Mouse (Mus musculus): ENCODE measurements around the gene Cldn19. TPM values are rescaled to one million over a fixed set of nuclear protein-coding genes. Genes with fewer than 3 reads are reported as not detected.

Cldn19 gene
- polyA plus RNA-seq, 2 experiments, result not detected

DNA sequence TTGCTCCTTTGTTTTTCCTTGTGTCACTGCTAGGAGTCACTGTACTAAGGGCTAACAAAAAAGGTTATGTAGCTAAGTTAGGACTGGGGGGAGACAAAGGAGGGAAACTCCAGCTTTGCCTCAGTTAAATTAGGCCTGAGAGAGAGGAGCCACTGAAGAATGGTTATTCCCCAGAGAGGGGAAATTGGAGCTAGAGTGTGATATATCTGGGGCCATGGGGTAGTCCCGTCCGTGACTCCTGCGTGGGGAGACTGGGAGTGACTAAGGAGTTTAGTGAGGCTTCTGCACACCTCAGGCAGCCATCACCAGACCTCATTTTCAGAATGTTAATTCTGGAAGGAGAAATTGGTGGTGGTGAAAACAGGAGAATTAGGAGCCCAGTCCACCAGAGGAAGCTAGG is 20.9 kb upstream of the Cldn19 start:
- Histone ChIP-seq H3K4me1 (replicated peaks; ENCODE audit: control insufficient read depth in 2 of 2, insufficient read depth in 2 of 2, low read length in 1 of 2) (peaks cover 7 to 8% of the 10 kb centered on the region in 2 experiments), H3K4me2 (ENCODE audit: low read depth) (peak overlapping the region; percentile 78), H3K27ac (no peak overlapping the region), H3K27me3 (ENCODE audit: control insufficient read depth, insufficient read depth, low read length) (no peaks in the 10 kb centered on the region; the same call in 1 of the 2 replicates), H3K36me3 (replicated peaks; ENCODE audit: control insufficient read depth, insufficient read depth, low read depth) (no peaks in the 10 kb centered on the region), H3K9me3 (ENCODE audit: control insufficient read depth, low read length) (no peaks in the 10 kb centered on the region), H3K9ac (replicated peaks) (no peak overlapping the region), H3K4me3 (ENCODE audit: insufficient read depth in 1 of 2, low read depth in 2 of 2, low read length in 2 of 2) (no peak overlapping the region)
- ATAC-seq (ENCODE audit: insufficient read depth) (no peak), DNase-seq (ENCODE audit: low read depth in 3 of 3, low spot score in 3 of 3) (no peak)
- TF ChIP-seq CTCF (IDR thresholded peaks at IDR 0.05; ENCODE audit: low read depth) (no peak), EP300 (IDR thresholded peaks at IDR 0.05; ENCODE audit: low read depth) (no peak)
- 73% methylated on average over 3 of the region's 3 CpGs for WGBS (ENCODE audit: insufficient replicate concordance)

DNA sequence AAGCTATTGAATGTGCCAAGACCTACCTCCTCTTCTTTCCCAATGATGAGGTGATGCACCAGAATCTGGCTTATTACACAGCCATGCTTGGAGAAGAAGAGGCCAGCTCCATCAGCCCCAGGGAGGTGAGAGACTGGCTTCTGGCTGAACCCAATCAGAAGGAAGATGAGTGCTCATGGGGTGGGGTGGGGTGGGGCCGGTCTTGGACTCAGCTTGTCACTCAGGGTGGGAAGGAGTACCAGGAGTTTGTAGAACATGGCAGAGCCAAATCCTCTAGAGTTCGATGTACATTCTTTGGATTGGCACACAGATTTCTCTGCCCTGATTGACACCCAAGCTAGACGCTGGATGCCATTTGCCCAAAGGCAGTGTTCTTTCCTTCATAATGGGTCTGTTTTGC is 16.6 kb upstream of the Cldn19 start:
- H3K4me2 ChIP-seq (ENCODE audit: low read depth), result peak overlapping the region; percentile 57
- no peaks in the 10 kb centered on the region; the same call in 1 of the 2 replicates for H3K36me3 ChIP-seq (replicated peaks; ENCODE audit: control insufficient read depth, insufficient read depth, low read depth)
- no peak overlapping the region for H3K27ac ChIP-seq
- no peak for TF ChIP-seq EP300 (IDR thresholded peaks at IDR 0.05; ENCODE audit: low read depth)
- TF ChIP-seq CTCF (IDR thresholded peaks at IDR 0.05; ENCODE audit: low read depth), result no peak
- peaks cover 3 to 7% of the 10 kb centered on the region in 2 experiments; a peak in 3 of 4 replicates for H3K4me1 ChIP-seq (replicated peaks; ENCODE audit: control insufficient read depth in 2 of 2, insufficient read depth in 2 of 2, low read length in 1 of 2)
- no peaks in the 10 kb centered on the region for H3K27me3 ChIP-seq (ENCODE audit: control insufficient read depth, insufficient read depth, low read length)
- no peak overlapping the region for H3K9ac ChIP-seq (replicated peaks)
- peak; percentile 58; the same call in 1 of the 2 replicates for ATAC-seq (ENCODE audit: insufficient read depth)
- H3K4me3 ChIP-seq (ENCODE audit: insufficient read depth in 1 of 2, low read depth in 2 of 2, low read length in 2 of 2), result no peak overlapping the region; a peak in 1 of 4 replicates
- no peaks in the 10 kb centered on the region for H3K9me3 ChIP-seq (ENCODE audit: control insufficient read depth, low read length)
- DNase-seq (ENCODE audit: low read depth in 3 of 3, low spot score in 3 of 3), result no peak
- 37% methylated on average over 3 of the region's 3 CpGs for WGBS (ENCODE audit: insufficient replicate concordance)

DNA sequence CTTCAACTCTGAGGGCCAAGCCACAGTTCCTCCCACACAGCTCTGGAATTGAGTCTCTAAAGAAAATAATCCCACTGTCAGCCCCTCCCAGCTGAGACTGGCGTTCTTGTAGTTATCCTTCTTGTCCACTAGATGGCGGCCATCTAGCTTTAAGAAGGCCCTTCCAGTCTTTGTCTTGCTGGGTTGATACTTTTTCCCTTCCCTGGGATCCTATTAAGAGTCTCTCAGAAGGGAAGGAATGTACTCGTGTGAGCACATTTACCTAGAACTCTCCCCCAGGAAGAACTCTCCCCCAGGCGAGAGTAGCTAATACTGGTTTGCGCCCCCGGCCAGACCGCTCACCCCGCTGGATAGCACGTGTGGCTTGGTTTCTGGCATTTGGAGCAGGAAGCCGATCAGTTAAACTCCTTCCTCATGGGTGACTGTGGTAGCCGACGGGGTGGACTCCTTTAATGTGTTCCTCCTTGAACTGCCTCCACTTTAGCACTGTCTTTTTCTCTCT is 16.0 kb upstream of the Cldn19 start:
- H3K9ac ChIP-seq (replicated peaks), result peak overlapping the region; percentile 50
- H3K4me3 ChIP-seq (ENCODE audit: insufficient read depth in 1 of 2, low read depth in 2 of 2, low read length in 2 of 2), result peak overlapping the region in 1 of 2 experiments; percentile 29; a peak in 2 of 4 replicates
- TF ChIP-seq CTCF (IDR thresholded peaks at IDR 0.05; ENCODE audit: low read depth) (peak; percentile 84), EP300 (IDR thresholded peaks at IDR 0.05; ENCODE audit: low read depth) (no peak)
- H3K9me3 ChIP-seq (ENCODE audit: control insufficient read depth, low read length), result no peaks in the 10 kb centered on the region
- H3K4me2 ChIP-seq (ENCODE audit: low read depth), result peak overlapping the region; percentile 57
- H3K27me3 ChIP-seq (ENCODE audit: control insufficient read depth, insufficient read depth, low read length), result no peaks in the 10 kb centered on the region
- DNase-seq (ENCODE audit: low read depth in 3 of 3, low spot score in 3 of 3) (peak; percentile 51 to 68 (median 59)), ATAC-seq (ENCODE audit: insufficient read depth) (peak; percentile 71; the same call in 1 of the 2 replicates)
- H3K27ac ChIP-seq, result no peak overlapping the region
- H3K4me1 ChIP-seq (replicated peaks; ENCODE audit: control insufficient read depth in 2 of 2, insufficient read depth in 2 of 2, low read length in 1 of 2), result peaks cover 3 to 7% of the 10 kb centered on the region in 2 experiments; a peak in 3 of 4 replicates
- H3K36me3 ChIP-seq (replicated peaks; ENCODE audit: control insufficient read depth, insufficient read depth, low read depth), result no peaks in the 10 kb centered on the region; the same call in 1 of the 2 replicates
- WGBS (ENCODE audit: insufficient replicate concordance), result 11% methylated on average over 12 of the region's 12 CpGs

DNA sequence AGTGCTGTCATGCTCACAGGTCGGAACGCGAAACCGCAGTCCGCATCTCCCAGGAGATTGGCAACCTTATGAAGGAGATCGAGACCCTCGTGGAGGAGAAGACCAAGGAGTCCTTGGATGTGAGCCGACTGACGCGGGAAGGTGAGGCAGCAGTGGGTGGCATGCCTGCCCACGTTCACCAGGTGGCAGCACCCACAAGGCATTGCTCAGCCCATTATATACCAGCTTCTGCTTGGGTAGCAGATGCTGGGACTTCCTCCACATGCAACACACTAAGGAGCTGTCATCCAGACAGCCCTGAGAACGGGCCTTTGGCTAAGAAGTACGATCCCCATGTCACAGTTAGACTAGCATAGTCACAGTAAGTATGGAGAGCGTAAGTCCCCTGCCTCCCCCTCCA is 13.6 kb upstream of the Cldn19 start:
- TF ChIP-seq CTCF (IDR thresholded peaks at IDR 0.05; ENCODE audit: low read depth), result peak; percentile 70
- no peak for TF ChIP-seq EP300 (IDR thresholded peaks at IDR 0.05; ENCODE audit: low read depth)
- no peaks in the 10 kb centered on the region; the same call in 1 of the 2 replicates for H3K36me3 ChIP-seq (replicated peaks; ENCODE audit: control insufficient read depth, insufficient read depth, low read depth)
- H3K4me1 ChIP-seq (replicated peaks; ENCODE audit: control insufficient read depth in 2 of 2, insufficient read depth in 2 of 2, low read length in 1 of 2), result peaks cover 3 to 7% of the 10 kb centered on the region in 2 experiments; a peak in 3 of 4 replicates
- no peak overlapping the region for H3K4me2 ChIP-seq (ENCODE audit: low read depth)
- DNase-seq (ENCODE audit: low read depth in 3 of 3, low spot score in 3 of 3) (no peak), ATAC-seq (ENCODE audit: insufficient read depth) (no peak)
- H3K9ac ChIP-seq (replicated peaks), result no peak overlapping the region
- 70% methylated on average over 14 of the region's 14 CpGs for WGBS (ENCODE audit: insufficient replicate concordance)
- H3K27ac ChIP-seq, result no peak overlapping the region
- no peaks in the 10 kb centered on the region for H3K27me3 ChIP-seq (ENCODE audit: control insufficient read depth, insufficient read depth, low read length)
- H3K4me3 ChIP-seq (ENCODE audit: insufficient read depth in 1 of 2, low read depth in 2 of 2, low read length in 2 of 2), result no peak overlapping the region
- H3K9me3 ChIP-seq (ENCODE audit: control insufficient read depth, low read length), result no peaks in the 10 kb centered on the region

DNA sequence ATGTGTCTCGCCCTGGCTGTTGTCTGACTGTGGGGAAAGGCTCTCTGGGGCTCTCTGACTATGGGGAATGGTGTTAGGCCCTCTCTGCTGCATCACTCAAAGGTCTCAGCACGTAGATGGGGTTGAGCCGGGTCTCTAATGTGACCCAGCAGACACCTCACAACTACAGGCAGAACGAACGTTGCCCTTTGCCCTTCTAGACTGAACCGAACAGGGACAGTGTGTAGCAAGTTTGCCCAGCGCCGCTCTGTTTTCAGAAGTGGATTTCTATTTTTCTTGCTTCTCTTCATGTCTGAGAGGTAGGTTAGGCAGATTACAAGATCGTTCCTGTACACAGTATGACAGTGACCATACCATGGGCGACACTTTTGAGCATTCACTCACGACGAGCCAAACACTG is 12.6 kb upstream of the Cldn19 start:
- H3K27me3 ChIP-seq (ENCODE audit: control insufficient read depth, insufficient read depth, low read length), result no peaks in the 10 kb centered on the region
- ATAC-seq (ENCODE audit: insufficient read depth) (no peak), DNase-seq (ENCODE audit: low read depth in 3 of 3, low spot score in 3 of 3) (no peak)
- H3K4me3 ChIP-seq (ENCODE audit: insufficient read depth in 1 of 2, low read depth in 2 of 2, low read length in 2 of 2), result no peak overlapping the region
- H3K4me1 ChIP-seq (replicated peaks; ENCODE audit: control insufficient read depth in 2 of 2, insufficient read depth in 2 of 2, low read length in 1 of 2), result peaks cover 3 to 7% of the 10 kb centered on the region in 2 experiments; a peak in 3 of 4 replicates
- H3K9me3 ChIP-seq (ENCODE audit: control insufficient read depth, low read length), result no peaks in the 10 kb centered on the region
- WGBS (ENCODE audit: insufficient replicate concordance), result 70% methylated on average over 12 of the region's 12 CpGs
- no peak overlapping the region for H3K27ac ChIP-seq
- H3K36me3 ChIP-seq (replicated peaks; ENCODE audit: control insufficient read depth, insufficient read depth, low read depth), result no peaks in the 10 kb centered on the region; the same call in 1 of the 2 replicates
- no peak overlapping the region for H3K9ac ChIP-seq (replicated peaks)
- TF ChIP-seq EP300 (IDR thresholded peaks at IDR 0.05; ENCODE audit: low read depth), result no peak
- no peak overlapping the region for H3K4me2 ChIP-seq (ENCODE audit: low read depth)
